Mouse (Mus musculus): ENCODE results near the gene Ms4a10. TPM values are rescaled to one million over a fixed set of nuclear protein-coding genes. Genes with fewer than 3 reads are reported as not detected.

Ms4a10 gene
- polyA plus RNA-seq (2015; fragmentation: Nextera tagmentation; extraction: Ambion mirVana): not detected in 2 replicates

GRCm38 (mm10) chr19:10974238-10974865 lies at the start of gene Ms4a10:
Gene Ms4a10, minus strand, starts transcription at chr19:10974670.
- no peak for ATAC-seq

GRCm38 (mm10) chr19:11022382-11022781 lies 47.9 kb upstream of the Ms4a10 start:
- Histone ChIP-seq H3K9ac (ENCODE audit: low read depth, low read length) (no peak overlapping the region), H3K4me3 (ENCODE audit: low read length) (no peak overlapping the region)

More at GRCm38 (mm10) chr19:10974238-10974865, at the start of gene Ms4a10:
- no peaks in the 10 kb centered on the region for H3K27me3 ChIP-seq (replicated peaks; ENCODE audit: control insufficient read depth, insufficient read depth, low read length)
- no peak within 1 kb of the TSS for H3K4me3 ChIP-seq (ENCODE audit: low read length)
- H3K27ac ChIP-seq (ENCODE audit: low read depth, low read length): no peak within 1 kb of the TSS
- H3K9me3 ChIP-seq (ENCODE audit: control insufficient read depth, low read length): peaks cover 2% of the 10 kb centered on the region
- no peaks in the 10 kb centered on the region for H3K4me1 ChIP-seq (ENCODE audit: control insufficient read depth, insufficient read depth, low read depth, low read length)
- no peak within 1 kb of the TSS for H3K4me2 ChIP-seq (ENCODE audit: low read length)
- 74% methylated on average over 4 of the region's 4 CpGs for WGBS
- H3K9ac ChIP-seq (ENCODE audit: low read depth, low read length): no peak within 1 kb of the TSS
- no peaks in the 10 kb centered on the region for H3K36me3 ChIP-seq (ENCODE audit: control insufficient read depth, insufficient read depth, low read length)

GRCm38 (mm10) chr19:11017891-11018290 lies 43.4 kb upstream of the Ms4a10 start, which contains the start of gene Ms4a18:
Gene Ms4a18, minus strand, starts transcription at chr19:11018031.
- H3K4me3 ChIP-seq (ENCODE audit: low read length): no peak within 1 kb of the TSS
- no peak within 1 kb of the TSS for H3K27ac ChIP-seq (ENCODE audit: low read depth, low read length)
- no peaks in the 10 kb centered on the region for H3K9me3 ChIP-seq (ENCODE audit: control insufficient read depth, low read length)
- H3K36me3 ChIP-seq (ENCODE audit: control insufficient read depth, insufficient read depth, low read length): no peaks in the 10 kb centered on the region
- no peak within 1 kb of the TSS for H3K9ac ChIP-seq (ENCODE audit: low read depth, low read length)
- no peaks in the 10 kb centered on the region for H3K4me1 ChIP-seq (ENCODE audit: control insufficient read depth, insufficient read depth, low read depth, low read length)
- ATAC-seq: no peak
- 94% methylated on average over 3 of the region's 3 CpGs for WGBS
- no peak within 1 kb of the TSS for H3K4me2 ChIP-seq (ENCODE audit: low read length)
- no peaks in the 10 kb centered on the region for H3K27me3 ChIP-seq (replicated peaks; ENCODE audit: control insufficient read depth, insufficient read depth, low read length)

More at GRCm38 (mm10) chr19:11022382-11022781, 47.9 kb upstream of the Ms4a10 start:
- H3K9me3 ChIP-seq (ENCODE audit: control insufficient read depth, low read length): no peaks in the 10 kb centered on the region
- H3K27me3 ChIP-seq (replicated peaks; ENCODE audit: control insufficient read depth, insufficient read depth, low read length): no peaks in the 10 kb centered on the region
- no peak overlapping the region for H3K4me2 ChIP-seq (ENCODE audit: low read length)
- ATAC-seq: no peak
- H3K36me3 ChIP-seq (ENCODE audit: control insufficient read depth, insufficient read depth, low read length): no peaks in the 10 kb centered on the region
- H3K27ac ChIP-seq (ENCODE audit: low read depth, low read length): no peak overlapping the region
- H3K4me1 ChIP-seq (ENCODE audit: control insufficient read depth, insufficient read depth, low read depth, low read length): no peaks in the 10 kb centered on the region

- Histone ChIP-seq H3K4me3 (ENCODE audit: low read length) (no peak overlapping the region), H3K36me3 (ENCODE audit: control insufficient read depth, insufficient read depth, low read length) (no peaks in the 10 kb centered on the region), H3K27ac (ENCODE audit: low read depth, low read length) (no peak overlapping the region), H3K27me3 (replicated peaks; ENCODE audit: control insufficient read depth, insufficient read depth, low read length) (no peaks in the 10 kb centered on the region), H3K9ac (ENCODE audit: low read depth, low read length) (no peak overlapping the region), H3K4me2 (ENCODE audit: low read length) (no peak overlapping the region), H3K9me3 (ENCODE audit: control insufficient read depth, low read length) (no peaks in the 10 kb centered on the region), H3K4me1 (ENCODE audit: control insufficient read depth, insufficient read depth, low read depth, low read length) (no peaks in the 10 kb centered on the region)
- no peak for ATAC-seq
- WGBS: 64% methylated on average over 2 of the region's 2 CpGs
Observed at GRCm38 (mm10) chr19:11017251-11017650, 42.8 kb upstream of the Ms4a10 start.

- WGBS: 81% methylated on average over 1 of the region's 1 CpGs
- Histone ChIP-seq H3K4me1 (ENCODE audit: control insufficient read depth, insufficient read depth, low read depth, low read length) (no peaks in the 10 kb centered on the region), H3K4me3 (ENCODE audit: low read length) (no peak overlapping the region), H3K9me3 (ENCODE audit: control insufficient read depth, low read length) (no peaks in the 10 kb centered on the region), H3K27ac (ENCODE audit: low read depth, low read length) (no peak overlapping the region), H3K9ac (ENCODE audit: low read depth, low read length) (no peak overlapping the region), H3K36me3 (ENCODE audit: control insufficient read depth, insufficient read depth, low read length) (no peaks in the 10 kb centered on the region), H3K4me2 (ENCODE audit: low read length) (no peak overlapping the region), H3K27me3 (replicated peaks; ENCODE audit: control insufficient read depth, insufficient read depth, low read length) (no peaks in the 10 kb centered on the region)
- no peak for ATAC-seq
Observed at GRCm38 (mm10) chr19:11015998-11016397, 41.5 kb upstream of the Ms4a10 start.

- no peak for ATAC-seq
- Histone ChIP-seq H3K4me2 (ENCODE audit: low read length) (no peak overlapping the region), H3K4me3 (ENCODE audit: low read length) (no peak overlapping the region), H3K27ac (ENCODE audit: low read depth, low read length) (no peak overlapping the region), H3K9ac (ENCODE audit: low read depth, low read length) (no peak overlapping the region), H3K36me3 (ENCODE audit: control insufficient read depth, insufficient read depth, low read length) (no peaks in the 10 kb centered on the region), H3K27me3 (replicated peaks; ENCODE audit: control insufficient read depth, insufficient read depth, low read length) (no peaks in the 10 kb centered on the region), H3K4me1 (ENCODE audit: control insufficient read depth, insufficient read depth, low read depth, low read length) (no peaks in the 10 kb centered on the region), H3K9me3 (ENCODE audit: control insufficient read depth, low read length) (no peaks in the 10 kb centered on the region)
Observed at GRCm38 (mm10) chr19:11015468-11015867, 41.0 kb upstream of the Ms4a10 start.

GRCm38 (mm10) chr19:10993150-10993549 lies 18.7 kb upstream of the Ms4a10 start, which contains the start of gene Ms4a15:
Gene Ms4a15, minus strand, starts transcription at chr19:10993250.
- WGBS: 89% methylated on average over 7 of the region's 7 CpGs
- ATAC-seq: no peak
- H3K4me3 ChIP-seq (ENCODE audit: low read length): no peak within 1 kb of the TSS
- H3K9me3 ChIP-seq (ENCODE audit: control insufficient read depth, low read length): no peaks in the 10 kb centered on the region
- no peaks in the 10 kb centered on the region for H3K4me1 ChIP-seq (ENCODE audit: control insufficient read depth, insufficient read depth, low read depth, low read length)
- H3K4me2 ChIP-seq (ENCODE audit: low read length): no peak within 1 kb of the TSS
- H3K9ac ChIP-seq (ENCODE audit: low read depth, low read length): no peak within 1 kb of the TSS
- no peak within 1 kb of the TSS for H3K27ac ChIP-seq (ENCODE audit: low read depth, low read length)
- H3K36me3 ChIP-seq (ENCODE audit: control insufficient read depth, insufficient read depth, low read length): no peaks in the 10 kb centered on the region
- no peaks in the 10 kb centered on the region for H3K27me3 ChIP-seq (replicated peaks; ENCODE audit: control insufficient read depth, insufficient read depth, low read length)

- no peaks in the 10 kb centered on the region for H3K27me3 ChIP-seq (replicated peaks; ENCODE audit: control insufficient read depth, insufficient read depth, low read length)
- H3K27ac ChIP-seq (ENCODE audit: low read depth, low read length): no peak overlapping the region
- no peak overlapping the region for H3K9ac ChIP-seq (ENCODE audit: low read depth, low read length)
- no peak overlapping the region for H3K4me3 ChIP-seq (ENCODE audit: low read length)
- no peaks in the 10 kb centered on the region for H3K36me3 ChIP-seq (ENCODE audit: control insufficient read depth, insufficient read depth, low read length)
- ATAC-seq: no peak
- no peak overlapping the region for H3K4me2 ChIP-seq (ENCODE audit: low read length)
- H3K4me1 ChIP-seq (ENCODE audit: control insufficient read depth, insufficient read depth, low read depth, low read length): no peaks in the 10 kb centered on the region
- no peaks in the 10 kb centered on the region for H3K9me3 ChIP-seq (ENCODE audit: control insufficient read depth, low read length)
Observed at GRCm38 (mm10) chr19:10991911-10992310, 17.4 kb upstream of the Ms4a10 start.

GRCm38 (mm10) chr19:10990751-10991150 lies 16.3 kb upstream of the Ms4a10 start:
- Histone ChIP-seq H3K27me3 (replicated peaks; ENCODE audit: control insufficient read depth, insufficient read depth, low read length) (no peaks in the 10 kb centered on the region), H3K4me2 (ENCODE audit: low read length) (no peak overlapping the region), H3K4me1 (ENCODE audit: control insufficient read depth, insufficient read depth, low read depth, low read length) (no peaks in the 10 kb centered on the region), H3K4me3 (ENCODE audit: low read length) (no peak overlapping the region), H3K9me3 (ENCODE audit: control insufficient read depth, low read length) (no peaks in the 10 kb centered on the region), H3K9ac (ENCODE audit: low read depth, low read length) (no peak overlapping the region), H3K36me3 (ENCODE audit: control insufficient read depth, insufficient read depth, low read length) (no peaks in the 10 kb centered on the region), H3K27ac (ENCODE audit: low read depth, low read length) (no peak overlapping the region)
- WGBS: 45% methylated on average over 1 of the region's 1 CpGs
- no peak for ATAC-seq

Measured in hindbrain, embryonic 16.5 days (tissue).